Mouse (Mus musculus) testis, adult 2 months (tissue): ENCODE measurements around the gene Tmem230.

ENCODE experiments used
- CTCF ChIP-seq: fragments of 200-500 bp; IDR thresholded peaks from 2 replicates; pipeline ENCODE4 v1.5.1; 2012; ENCODE audit warnings: low read depth, mild to moderate bottlenecking, inconsistent platforms, low read length, moderate library complexity; ENCODE audit not compliant: control insufficient read depth, insufficient read depth, insufficient replicate concordance
- POLR2A ChIP-seq: fragments of 200-500 bp; IDR thresholded peaks from 2 replicates; pipeline ENCODE4 v1.6.1; 2012; ENCODE audit warnings: low read depth, mild to moderate bottlenecking, inconsistent platforms, low read length, moderate library complexity; ENCODE audit not compliant: control insufficient read depth

GRCm38 (mm10) chr2:132221611-132222073 is 26.0 kb downstream of the Tmem230 start:
- TF ChIP-seq POLR2A: no peak
- TF ChIP-seq CTCF: no peak
